Mouse (Mus musculus) cerebellum, postnatal 10 days (tissue): ENCODE data around the gene Rnf187.
A peak's percentile ranks its signal among the peaks of the same experiment; 100 is the strongest.

Experiments used
- DNase-seq, 2 experiments: peaks; one replicate each; pipeline ENCODE4 v3.0.0; 2021; ENCODE audit warnings: mixed read lengths in 2 of 2

Gene Rnf187

GRCm38 (mm10) chr11:58938322-58939087 is at the start of gene Rnf187:
Gene Rnf187 (minus strand): TSS chr11:58938916.
- peak; percentile 96 for DNase-seq

GRCm38 (mm10) chr11:58985299-58985917 is 46.7 kb upstream of the Rnf187 start:
- no peak for DNase-seq

GRCm38 (mm10) chr11:58984657-58985056 is 45.9 kb upstream of the Rnf187 start:
- no peak for DNase-seq

- no peak for DNase-seq
Measured at GRCm38 (mm10) chr11:58983691-58984341, 45.1 kb upstream of the Rnf187 start.

GRCm38 (mm10) chr11:58982471-58983097 is 43.9 kb upstream of the Rnf187 start:
- no peak for DNase-seq

GRCm38 (mm10) chr11:58981541-58982447 is 43.1 kb upstream of the Rnf187 start:
- DNase-seq = peak; percentile 69 to 79

GRCm38 (mm10) chr11:58980381-58980990 is 41.8 kb upstream of the Rnf187 start:
- peak; percentile 41 to 58 for DNase-seq

- DNase-seq = no peak
Measured at GRCm38 (mm10) chr11:58979661-58980060, 40.9 kb upstream of the Rnf187 start.

GRCm38 (mm10) chr11:58979183-58979582 is 40.5 kb upstream of the Rnf187 start:
- DNase-seq = no peak

GRCm38 (mm10) chr11:58978706-58979030 is 40.0 kb upstream of the Rnf187 start:
- no peak for DNase-seq

- peak; percentile 76 to 77 for DNase-seq
Measured at GRCm38 (mm10) chr11:58978027-58978705, 39.5 kb upstream of the Rnf187 start, which contains the start of gene Trim11. Gene Trim11 (plus strand): TSS chr11:58978093.

GRCm38 (mm10) chr11:58977607-58978026 is 38.9 kb upstream of the Rnf187 start:
- DNase-seq = no peak

- DNase-seq = peak in 1 of 2 experiments; percentile 28
Measured at GRCm38 (mm10) chr11:58977150-58977549, 38.4 kb upstream of the Rnf187 start.

GRCm38 (mm10) chr11:58974414-58974813 is 35.7 kb upstream of the Rnf187 start:
- no peak for DNase-seq

GRCm38 (mm10) chr11:58971796-58972195 is 33.1 kb upstream of the Rnf187 start:
- no peak for DNase-seq

GRCm38 (mm10) chr11:58970831-58971530 is 32.3 kb upstream of the Rnf187 start:
- DNase-seq = no peak

GRCm38 (mm10) chr11:58969659-58970058 is 30.9 kb upstream of the Rnf187 start:
- no peak for DNase-seq

- DNase-seq = no peak
Measured at GRCm38 (mm10) chr11:58969027-58969426, 30.3 kb upstream of the Rnf187 start.

GRCm38 (mm10) chr11:58968551-58968950 is 29.8 kb upstream of the Rnf187 start:
- DNase-seq = no peak

GRCm38 (mm10) chr11:58967346-58967745 is 28.6 kb upstream of the Rnf187 start:
- DNase-seq = peak; percentile 64 to 70
